Mouse (Mus musculus): ENCODE results near the gene Sfxn5.

DNA sequence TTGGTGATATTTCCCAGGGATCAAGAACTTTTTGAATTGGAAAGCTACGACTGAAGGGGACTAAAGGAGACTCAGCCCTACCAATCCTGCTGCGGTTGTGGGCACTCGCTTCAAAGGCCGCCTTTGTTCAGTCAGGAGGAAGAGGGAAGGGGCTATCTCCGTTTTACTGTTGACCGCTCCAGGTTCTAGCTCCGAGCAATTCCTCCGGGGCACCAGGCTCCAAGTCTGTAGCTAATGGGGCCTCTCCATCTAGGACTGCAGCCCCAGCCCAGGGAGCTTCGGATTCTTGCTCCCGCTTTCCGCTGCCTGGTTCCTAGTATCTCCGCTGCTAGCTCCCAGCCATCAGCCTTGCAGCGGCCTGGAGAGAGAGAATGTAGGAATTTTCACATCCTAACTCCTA, 142.6 kb downstream of the Sfxn5 start:
- no peak for TF ChIP-seq CTCF (IDR thresholded peaks at IDR 0.05; ENCODE audit: borderline replicate concordance, extremely low read depth, insufficient read depth, insufficient read length)
- no peak for TF ChIP-seq POLR2A (IDR thresholded peaks at IDR 0.05; ENCODE audit: borderline replicate concordance, extremely low read depth, insufficient read depth, insufficient read length, poor library complexity, severe bottlenecking)
